Mouse (Mus musculus) ES-Bruce4 (cell line): ENCODE measurements around the gene Scfd2. TPM values are rescaled to one million over a fixed set of nuclear protein-coding genes. Genes with fewer than 3 reads are reported as not detected.

Experiments
- H3K27ac ChIP-seq: 2 replicates; pipeline ENCODE4 v1.5.1; 2012; ENCODE audit warnings: low read length, inconsistent platforms; ENCODE audit not compliant: insufficient read depth
- H3K27me3 ChIP-seq: 2 replicates; pipeline ENCODE4 v1.6.1; 2012; ENCODE audit warnings: mild to moderate bottlenecking, low read length, inconsistent platforms; ENCODE audit not compliant: control insufficient read depth, poor library complexity, insufficient read depth, severe bottlenecking
- H3K36me3 ChIP-seq: 2 replicates; pipeline ENCODE4 v1.6.1; 2012; ENCODE audit warnings: inconsistent platforms, mild to moderate bottlenecking, low read length, moderate library complexity; ENCODE audit not compliant: control insufficient read depth, poor library complexity, insufficient read depth, severe bottlenecking
- H3K4me1 ChIP-seq: one replicate; pipeline ENCODE4 v1.8.1; 2011; ENCODE audit warnings: low read length; ENCODE audit not compliant: control insufficient read depth, insufficient read depth
- H3K4me3 ChIP-seq: 2 replicates; pipeline ENCODE4 v1.5.1; 2011; ENCODE audit warnings: low read depth, mild to moderate bottlenecking, low read length
- H3K9ac ChIP-seq: 2 replicates; pipeline ENCODE4 v1.6.1; 2012; ENCODE audit warnings: low read depth, mild to moderate bottlenecking, inconsistent platforms; ENCODE audit not compliant: poor library complexity, severe bottlenecking
- H3K9me3 ChIP-seq: replicated peaks from 2 replicates; pipeline ENCODE4 v1.6.1; 2012; ENCODE audit warnings: mild to moderate bottlenecking, low read length, inconsistent platforms; ENCODE audit not compliant: control insufficient read depth, poor library complexity, insufficient read depth, severe bottlenecking
- CTCF ChIP-seq: IDR thresholded peaks from one replicate; pipeline ENCODE4 v1.8.1; 2011; ENCODE audit warnings: low read depth, low read length
- EP300 ChIP-seq: IDR thresholded peaks from 2 replicates; pipeline ENCODE4 v1.6.1; 2011; ENCODE audit warnings: low read depth, low read length; ENCODE audit not compliant: insufficient read depth
- POLR2A ChIP-seq: IDR thresholded peaks from one replicate; pipeline ENCODE4 v1.8.1; 2011; ENCODE audit warnings: low read length; ENCODE audit not compliant: insufficient read depth
- polyA plus RNA-seq: library from polyadenylated mRNA; stranded (reverse); fragments of >200 nt; gene quantifications from 2 replicates; pipeline ENCODE4 v1.2.4, GENCODE M21; 2011; ENCODE audit warnings: low read depth; ENCODE audit not compliant: missing spikeins, insufficient read depth, insufficient read length

Scfd2 gene
- polyA plus RNA-seq, 1 experiment = 5.8 TPM

- Histone ChIP-seq H3K9ac (no peak overlapping the region), H3K27ac (no peak overlapping the region), H3K9me3 (no peaks in the 10 kb centered on the region), H3K27me3 (no peaks in the 10 kb centered on the region), H3K4me3 (no peak overlapping the region), H3K36me3 (no peaks in the 10 kb centered on the region), H3K4me1 (no peaks in the 10 kb centered on the region)
- TF ChIP-seq POLR2A (no peak), CTCF (no peak), EP300 (no peak)
These were observed 301.0 kb downstream of the Scfd2 start for GRCm38 (mm10) chr5:74230525-74230924.

GRCm38 (mm10) chr5:74229775-74230413 is 301.7 kb downstream of the Scfd2 start:
- no peak overlapping the region for H3K4me3 ChIP-seq
- no peaks in the 10 kb centered on the region for H3K27me3 ChIP-seq
- no peaks in the 10 kb centered on the region for H3K36me3 ChIP-seq
- no peak for TF ChIP-seq EP300
- no peaks in the 10 kb centered on the region for H3K4me1 ChIP-seq
- H3K9me3 ChIP-seq = no peaks in the 10 kb centered on the region
- no peak overlapping the region for H3K9ac ChIP-seq
- H3K27ac ChIP-seq = no peak overlapping the region

GRCm38 (mm10) chr5:74228938-74229337 is 302.6 kb downstream of the Scfd2 start:
- H3K9me3 ChIP-seq = no peaks in the 10 kb centered on the region
- H3K27me3 ChIP-seq = no peaks in the 10 kb centered on the region
- TF ChIP-seq CTCF (no peak), POLR2A (no peak), EP300 (no peak)
- no peaks in the 10 kb centered on the region for H3K4me1 ChIP-seq
- no peak overlapping the region for H3K4me3 ChIP-seq
- H3K27ac ChIP-seq = no peak overlapping the region
- no peak overlapping the region for H3K9ac ChIP-seq
- H3K36me3 ChIP-seq = no peaks in the 10 kb centered on the region

- Histone ChIP-seq H3K27me3 (no peaks in the 10 kb centered on the region), H3K9ac (no peak overlapping the region), H3K4me3 (no peak overlapping the region)
These were observed 304.2 kb downstream of the Scfd2 start for GRCm38 (mm10) chr5:74227352-74227751.

GRCm38 (mm10) chr5:74226183-74226582 is 305.4 kb downstream of the Scfd2 start:
- no peak for TF ChIP-seq EP300
- no peak for TF ChIP-seq POLR2A
- no peak for TF ChIP-seq CTCF
- Histone ChIP-seq H3K9ac (no peak overlapping the region), H3K4me1 (no peaks in the 10 kb centered on the region), H3K36me3 (no peaks in the 10 kb centered on the region), H3K9me3 (no peaks in the 10 kb centered on the region), H3K27ac (no peak overlapping the region), H3K4me3 (no peak overlapping the region), H3K27me3 (no peaks in the 10 kb centered on the region)

More at GRCm38 (mm10) chr5:74227352-74227751, 304.2 kb downstream of the Scfd2 start:
- no peak for TF ChIP-seq CTCF
- no peak for TF ChIP-seq EP300
- Histone ChIP-seq H3K4me1 (no peaks in the 10 kb centered on the region), H3K9me3 (no peaks in the 10 kb centered on the region), H3K36me3 (no peaks in the 10 kb centered on the region), H3K27ac (no peak overlapping the region)

- H3K36me3 ChIP-seq = no peaks in the 10 kb centered on the region
- TF ChIP-seq POLR2A (no peak), EP300 (no peak), CTCF (no peak)
- no peaks in the 10 kb centered on the region for H3K9me3 ChIP-seq
- H3K4me3 ChIP-seq = no peak overlapping the region
- no peak overlapping the region for H3K27ac ChIP-seq
- H3K27me3 ChIP-seq = no peaks in the 10 kb centered on the region
- no peak overlapping the region for H3K9ac ChIP-seq
- H3K4me1 ChIP-seq = no peaks in the 10 kb centered on the region
These were observed 307.1 kb downstream of the Scfd2 start for GRCm38 (mm10) chr5:74224480-74224879.
